Comparison of ENCODE assay signal across 30 mouse cellular contexts in genomic region chr12:44479260-44480030, GRCm38 (mm10).
DNase-seq lines count a peak whose midpoint lies in the region; ATAC-seq lines count a peak whose summit lies in the region.
"Had no signal": no experiment of that assay in that cellular context is flagged by ENCODE, and none has a peak within 500 bp of the region (broad histone marks: within the 10 kb centered on the region; RNA-seq: fewer than 3 reads in every experiment).

No protein-coding gene starts in this region.

- DNase-seq in frontal cortex, postnatal 14 days (ENCODE audit: low spot score in 2 of 2), result no peak
- DNase-seq in neural tube, embryonic 10.5 days (ENCODE audit: extremely low spot score, low spot score), result no peak
- DNase-seq: adrenal gland, postnatal 10 days; cerebellum, adult 11-12 months; cerebellum, adult 9-11 months; gastrocnemius, adult 2 months; gastrocnemius, postnatal 36 days; heart, adult 2 months; heart, postnatal 10 days; kidney, adult 9 months; kidney, postnatal 14 days; left cerebral cortex, postnatal 4 days; liver, postnatal 0 days; lung, postnatal 36 days; thymus, adult 2 months; thymus, postnatal 36 days had no signal

- 0 out of 2 replicates have a peak, but pooled peaks have one; percentile 20 for ATAC-seq in frontal cortex, adult (ENCODE audit: low TSS enrichment)
- 0 out of 2 replicates have a peak, but pooled peaks have one; percentile 27 for ATAC-seq in neural tube, embryonic 13.5 days (ENCODE audit: low read depth)
- ATAC-seq in forebrain, embryonic 15.5 days (replicated peaks), result peak; percentile 83
- ATAC-seq in hindbrain, embryonic 16.5 days, result 0 out of 2 replicates have a peak, but pooled peaks have one; percentile 10
- ATAC-seq in intestine, embryonic 15.5 days, result no peak
- no peak for ATAC-seq in kidney, embryonic 14.5 days (ENCODE audit: low FRiP score, low TSS enrichment)
- ATAC-seq: intestine, postnatal 0 days; liver, embryonic 12.5 days; liver, postnatal 0 days; midbrain, embryonic 13.5 days; Patski had no signal

- peaks cover 22% of the 10 kb centered on the region for H3K4me1 ChIP-seq in neural tube, embryonic 13.5 days (replicated peaks)
- H3K4me1 ChIP-seq in forebrain, embryonic 15.5 days, result peaks cover 23% of the 10 kb centered on the region
- peaks cover 7% of the 10 kb centered on the region for H3K4me1 ChIP-seq in hindbrain, embryonic 16.5 days (ENCODE audit: control insufficient read depth, insufficient read depth, low read depth, low read length)
- no peaks in the 10 kb centered on the region for H3K4me1 ChIP-seq in intestine, embryonic 15.5 days (replicated peaks)
- no peaks in the 10 kb centered on the region for H3K4me1 ChIP-seq in kidney, embryonic 14.5 days (ENCODE audit: control insufficient read depth, insufficient read depth, low read length)
- H3K4me1 ChIP-seq: heart, embryonic 13.5 days; liver, embryonic 12.5 days; megakaryocyte, embryonic 14.5 days had no signal

- no peaks in the 10 kb centered on the region for H3K27me3 ChIP-seq in neural tube, embryonic 13.5 days
- no peaks in the 10 kb centered on the region for H3K27me3 ChIP-seq in forebrain, embryonic 15.5 days
- no peaks in the 10 kb centered on the region for H3K27me3 ChIP-seq in hindbrain, embryonic 16.5 days (replicated peaks; ENCODE audit: control insufficient read depth, insufficient read depth, low read length)
- no peaks in the 10 kb centered on the region for H3K27me3 ChIP-seq in intestine, embryonic 15.5 days (replicated peaks)
- H3K27me3 ChIP-seq in kidney, embryonic 14.5 days (ENCODE audit: control insufficient read depth, insufficient read depth, low read length), result no peaks in the 10 kb centered on the region
- H3K27me3 ChIP-seq: heart, embryonic 13.5 days; liver, embryonic 12.5 days; megakaryocyte, embryonic 14.5 days; midbrain, embryonic 13.5 days had no signal

- H3K9me3 ChIP-seq in neural tube, embryonic 13.5 days, result peaks cover 3% of the 10 kb centered on the region; the same call in 1 of the 2 replicates
- no peaks in the 10 kb centered on the region for H3K9me3 ChIP-seq in forebrain, embryonic 15.5 days
- no peaks in the 10 kb centered on the region for H3K9me3 ChIP-seq in hindbrain, embryonic 16.5 days (ENCODE audit: control insufficient read depth, low read length)
- H3K9me3 ChIP-seq in intestine, embryonic 15.5 days, result no peaks in the 10 kb centered on the region
- H3K9me3 ChIP-seq in kidney, embryonic 14.5 days (ENCODE audit: control insufficient read depth, low read length), result no peaks in the 10 kb centered on the region; the same call in 1 of the 2 replicates
- H3K9me3 ChIP-seq: heart, embryonic 13.5 days; liver, embryonic 12.5 days; megakaryocyte, embryonic 14.5 days; midbrain, embryonic 13.5 days had no signal

- no peak overlapping the region for H3K4me3 ChIP-seq in neural tube, embryonic 13.5 days
- H3K4me3 ChIP-seq in forebrain, embryonic 15.5 days, result no peak overlapping the region
- H3K4me3 ChIP-seq in hindbrain, embryonic 16.5 days (ENCODE audit: low read length), result no peak overlapping the region
- H3K4me3 ChIP-seq in intestine, embryonic 15.5 days (replicated peaks), result no peak overlapping the region
- no peak overlapping the region for H3K4me3 ChIP-seq in kidney, embryonic 14.5 days (ENCODE audit: low read length)
- H3K4me3 ChIP-seq: erythroblast, embryonic 14.5 days; gastrocnemius, adult 2 months; heart, adult 2 months; heart, embryonic 13.5 days; liver, embryonic 12.5 days; megakaryocyte, embryonic 14.5 days; midbrain, embryonic 13.5 days had no signal

- WGBS in neural tube, embryonic 13.5 days, result 64% methylated on average over 6 of the region's 6 CpGs
- 34% methylated on average over 6 of the region's 6 CpGs for WGBS in forebrain, embryonic 15.5 days
- WGBS in hindbrain, embryonic 16.5 days, result 43% methylated on average over 6 of the region's 6 CpGs
- 82% methylated on average over 6 of the region's 6 CpGs for WGBS in intestine, embryonic 15.5 days
- 77% methylated on average over 6 of the region's 6 CpGs for WGBS in kidney, embryonic 14.5 days

- peak overlapping the region; percentile 62; the same call in 1 of the 2 replicates for H3K27ac ChIP-seq in neural tube, embryonic 13.5 days (replicated peaks)
- peak overlapping the region; percentile 55 for H3K27ac ChIP-seq in forebrain, embryonic 15.5 days (replicated peaks)
- no peak overlapping the region for H3K27ac ChIP-seq in hindbrain, embryonic 16.5 days (ENCODE audit: low read depth, low read length)
- no peak overlapping the region for H3K27ac ChIP-seq in intestine, embryonic 15.5 days
- H3K27ac ChIP-seq in kidney, embryonic 14.5 days (ENCODE audit: low read depth, low read length), result no peak overlapping the region
- H3K27ac ChIP-seq: gastrocnemius, adult 2 months; heart, adult 2 months; heart, embryonic 13.5 days; liver, embryonic 12.5 days; midbrain, embryonic 13.5 days had no signal

- no peak overlapping the region for H3K4me2 ChIP-seq in neural tube, embryonic 13.5 days
- H3K4me2 ChIP-seq in forebrain, embryonic 15.5 days (replicated peaks), result no peak overlapping the region
- no peak overlapping the region for H3K4me2 ChIP-seq in hindbrain, embryonic 16.5 days (ENCODE audit: low read length)
- H3K4me2 ChIP-seq in intestine, embryonic 15.5 days (replicated peaks), result no peak overlapping the region
- no peak overlapping the region for H3K4me2 ChIP-seq in kidney, embryonic 14.5 days (replicated peaks; ENCODE audit: low read depth, low read length)
- H3K4me2 ChIP-seq: heart, embryonic 13.5 days; liver, embryonic 12.5 days; midbrain, embryonic 13.5 days had no signal

- no peak overlapping the region for H3K9ac ChIP-seq in neural tube, embryonic 13.5 days
- no peak overlapping the region for H3K9ac ChIP-seq in forebrain, embryonic 15.5 days (replicated peaks)
- H3K9ac ChIP-seq in hindbrain, embryonic 16.5 days (ENCODE audit: low read depth, low read length), result no peak overlapping the region
- H3K9ac ChIP-seq in intestine, embryonic 15.5 days, result no peak overlapping the region
- H3K9ac ChIP-seq in kidney, embryonic 14.5 days (ENCODE audit: low read depth, low read length), result no peak overlapping the region
- H3K9ac ChIP-seq: heart, embryonic 13.5 days; liver, embryonic 12.5 days; liver, postnatal 0 days; midbrain, embryonic 13.5 days had no signal

- no peaks in the 10 kb centered on the region; the same call in 1 of the 2 replicates for H3K36me3 ChIP-seq in neural tube, embryonic 13.5 days
- no peaks in the 10 kb centered on the region for H3K36me3 ChIP-seq in forebrain, embryonic 15.5 days
- no peaks in the 10 kb centered on the region for H3K36me3 ChIP-seq in hindbrain, embryonic 16.5 days (ENCODE audit: control insufficient read depth, insufficient read depth, low read length)
- no peaks in the 10 kb centered on the region for H3K36me3 ChIP-seq in intestine, embryonic 15.5 days
- H3K36me3 ChIP-seq in kidney, embryonic 14.5 days (ENCODE audit: control insufficient read depth, insufficient read depth, low read length), result no peaks in the 10 kb centered on the region
- H3K36me3 ChIP-seq: G1E; heart, embryonic 13.5 days; liver, embryonic 12.5 days; midbrain, embryonic 13.5 days had no signal

Comparison
In these comparisons a context has a peak if more than half of its experiments do, and no peak if none do; other contexts are left out.
1. ATAC-seq: peak in frontal cortex, adult (single experiment), neural tube, embryonic 13.5 days (single experiment), forebrain, embryonic 15.5 days (single experiment) and hindbrain, embryonic 16.5 days (single experiment); none in intestine, embryonic 15.5 days (single experiment) and kidney, embryonic 14.5 days (single experiment).
2. H3K27ac ChIP-seq: peak in neural tube, embryonic 13.5 days (single experiment) and forebrain, embryonic 15.5 days (single experiment); none in hindbrain, embryonic 16.5 days (single experiment), intestine, embryonic 15.5 days (single experiment) and kidney, embryonic 14.5 days (single experiment).